Mouse (Mus musculus): ENCODE data around the gene Tex44. TPM values are rescaled to one million over a fixed set of nuclear protein-coding genes. Genes with fewer than 3 reads are reported as not detected.

Tex44 gene
- polyA plus RNA-seq (2017; shearing (Covaris generic)), result not detected

- ATAC-seq, result no peak
Measured at GRCm38 (mm10) chr1:86426128-86426527, at the start of gene Tex44, which contains the start of gene Nmur1. Gene Tex44, plus strand, starts transcription at chr1:86426329. Gene Nmur1, minus strand, starts transcription at chr1:86426228.

DNA sequence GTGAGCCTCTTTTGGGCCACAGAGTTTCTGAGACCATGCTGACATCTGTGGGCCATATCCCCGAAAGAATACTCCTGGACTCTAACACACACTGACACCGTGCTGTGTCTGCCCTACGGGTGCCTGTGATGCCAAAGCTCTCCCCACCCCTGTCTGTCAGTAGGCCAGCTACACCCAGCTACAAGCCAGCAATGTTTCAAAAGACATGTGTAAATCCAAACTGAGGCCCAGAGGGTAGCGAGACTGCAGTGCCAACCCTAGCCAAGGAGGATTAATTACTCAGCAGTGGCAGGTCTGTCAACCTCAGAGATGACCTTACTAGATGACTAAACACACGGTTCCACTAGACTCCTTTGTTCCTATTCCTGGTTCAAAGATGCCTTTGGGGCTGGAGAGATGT, 49.8 kb upstream of the Tex44 start:
- ATAC-seq, result no peak

DNA sequence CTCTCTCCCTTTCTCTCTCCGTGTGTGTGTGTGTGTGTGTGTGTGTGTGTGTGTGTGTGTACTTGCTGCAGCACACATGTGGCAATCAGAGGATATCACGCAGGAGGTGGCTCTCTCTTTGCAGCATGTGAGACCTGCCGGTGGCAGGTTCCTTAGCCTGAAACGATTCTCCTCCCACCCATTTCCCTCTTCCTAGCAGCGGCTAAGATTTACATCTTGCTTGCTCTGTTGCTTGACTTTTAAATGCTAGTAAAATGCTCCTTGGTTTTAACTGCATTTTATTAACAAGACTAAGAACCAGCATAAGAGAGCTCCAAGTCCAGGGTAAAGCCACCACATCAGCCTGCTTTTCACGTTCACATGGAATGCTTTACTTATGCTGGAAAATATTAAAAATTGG, 47.5 kb upstream of the Tex44 start:
- ATAC-seq, result no peak

DNA sequence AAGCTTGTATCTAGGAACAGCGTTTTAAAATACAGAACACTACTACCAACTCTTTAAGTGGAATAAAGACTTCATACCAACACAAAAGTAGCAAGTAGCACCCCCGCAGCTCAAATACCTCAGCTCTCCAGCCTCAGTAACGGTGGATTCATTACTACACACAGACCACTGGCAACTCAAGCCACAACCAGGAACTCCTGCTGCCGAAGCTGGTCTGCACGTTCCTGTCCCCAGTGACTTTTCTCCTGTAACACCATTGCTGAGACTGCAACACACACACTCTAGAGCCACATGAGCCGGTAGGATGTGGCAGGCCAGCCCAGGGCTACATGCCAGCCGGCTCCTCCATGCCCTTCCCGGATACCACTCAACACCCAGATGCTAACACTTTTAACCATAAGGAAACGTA, 47.0 kb upstream of the Tex44 start:
- no peak for ATAC-seq

- peak; percentile 56 for ATAC-seq
Measured at GRCm38 (mm10) chr1:86381027-86381426, 45.1 kb upstream of the Tex44 start.

DNA sequence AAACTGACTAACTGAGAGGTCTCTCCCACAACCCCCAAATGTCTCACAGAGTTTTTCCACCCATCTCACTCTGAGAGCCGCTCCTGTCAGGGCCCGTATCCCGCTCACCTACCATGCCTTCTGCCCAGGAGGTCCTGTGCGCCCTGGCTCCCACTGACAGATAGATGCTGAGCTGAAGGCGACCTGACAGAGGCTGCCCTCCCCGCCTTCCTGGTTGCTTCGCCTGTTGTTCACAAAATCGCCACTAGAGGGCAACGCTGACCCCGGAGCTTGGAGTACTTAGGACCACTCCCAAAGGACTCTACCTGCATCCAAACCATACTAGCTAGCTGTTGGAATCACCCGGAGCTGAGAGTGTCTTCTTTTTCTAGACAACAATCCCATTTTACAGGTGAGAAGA, 36.9 kb upstream of the Tex44 start:
- peak; percentile 62 for ATAC-seq

GRCm38 (mm10) chr1:86391425-86391824, 34.7 kb upstream of the Tex44 start:
- ATAC-seq, result no peak

DNA sequence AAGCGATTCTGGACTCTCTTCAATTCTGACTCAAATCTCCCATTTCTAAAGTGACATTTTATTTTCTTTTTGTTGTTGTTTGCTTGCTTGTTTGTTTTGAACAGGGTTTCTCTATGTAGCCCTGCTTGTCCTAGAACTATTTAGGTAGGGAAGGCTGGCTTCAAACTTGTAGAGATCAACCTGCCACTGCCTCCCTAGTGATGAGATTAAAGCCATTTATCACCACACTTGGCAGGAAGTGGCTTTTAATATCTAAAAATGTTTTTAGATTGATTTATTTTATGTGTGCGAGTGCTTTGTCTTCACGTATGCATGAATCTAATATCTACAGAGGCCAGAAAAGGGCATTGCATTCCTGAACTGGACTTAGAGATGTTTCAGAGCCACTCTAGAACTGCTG, 32.9 kb upstream of the Tex44 start:
- ATAC-seq, result peak; percentile 24

- ATAC-seq, result peak; percentile 90
Measured at GRCm38 (mm10) chr1:86394246-86394645, 31.9 kb upstream of the Tex44 start.

DNA sequence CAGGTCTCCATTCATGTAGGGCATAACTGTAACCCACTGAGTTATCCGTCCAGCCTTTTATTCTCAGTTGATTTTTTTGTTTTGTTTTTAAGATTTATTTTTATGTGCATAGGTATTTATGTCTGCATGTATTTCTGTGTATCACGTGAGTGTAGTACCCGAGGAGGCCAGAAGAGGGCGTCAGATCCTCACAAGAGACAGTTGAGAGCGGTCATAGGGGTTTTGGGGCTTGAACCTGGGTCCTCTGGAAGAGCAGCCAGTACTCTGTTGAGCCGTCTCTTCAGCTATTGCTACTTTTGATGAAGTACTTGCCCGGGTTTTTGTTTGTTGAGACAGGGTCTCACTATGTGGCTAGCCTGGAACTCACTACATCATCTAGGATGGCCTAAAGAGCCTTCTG, 30.2 kb upstream of the Tex44 start:
- ATAC-seq, result no peak

GRCm38 (mm10) chr1:86397621-86398020, 28.5 kb upstream of the Tex44 start:
- no peak for ATAC-seq

GRCm38 (mm10) chr1:86398222-86398621, 27.9 kb upstream of the Tex44 start:
- ATAC-seq, result no peak

DNA sequence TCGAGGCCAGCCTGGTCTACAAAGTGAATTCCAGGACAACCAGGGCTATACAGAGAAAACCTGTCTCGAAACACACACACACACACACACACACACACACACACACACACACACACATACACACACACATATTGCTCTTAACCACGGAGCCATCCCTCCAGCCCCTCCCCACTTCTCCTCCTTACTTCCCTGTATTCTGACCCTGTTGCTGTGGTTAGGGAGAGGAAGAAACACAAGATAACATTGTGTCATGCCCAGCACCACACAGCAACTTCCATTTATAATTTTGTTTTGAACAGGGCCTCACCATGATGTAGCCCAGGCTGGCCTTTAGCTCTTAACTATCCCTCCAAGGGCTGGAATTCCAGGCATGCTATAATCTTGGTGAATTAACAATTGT, 26.8 kb upstream of the Tex44 start:
- no peak for ATAC-seq

- ATAC-seq, result no peak
Measured at GRCm38 (mm10) chr1:86400096-86400754, 25.9 kb upstream of the Tex44 start.

- ATAC-seq, result no peak
Measured at GRCm38 (mm10) chr1:86404834-86405233, 21.3 kb upstream of the Tex44 start.

GRCm38 (mm10) chr1:86406313-86406712, 19.8 kb upstream of the Tex44 start:
- peak; percentile 30 for ATAC-seq

- ATAC-seq, result peak; percentile 81
Measured at GRCm38 (mm10) chr1:86406914-86407313, 19.2 kb upstream of the Tex44 start.

DNA sequence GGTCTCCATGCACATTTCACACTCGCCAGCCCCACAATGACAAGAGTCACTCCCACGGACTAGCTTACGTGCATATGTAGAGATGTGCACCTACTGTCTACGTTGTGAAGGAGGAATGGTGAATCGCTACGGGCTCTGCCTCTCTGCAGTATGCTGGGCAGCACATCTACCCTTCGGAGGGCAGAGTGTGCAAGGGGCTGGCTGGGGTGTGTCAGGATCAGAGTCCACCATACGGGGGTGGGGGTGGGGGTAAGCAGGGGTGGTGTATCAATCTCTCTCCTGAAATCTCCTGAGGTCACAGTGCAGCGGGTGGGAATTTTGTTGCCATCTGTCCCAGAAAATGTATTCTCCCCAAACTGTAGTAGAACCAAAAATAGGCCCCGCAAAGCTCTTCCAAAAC, 17.6 kb upstream of the Tex44 start:
- no peak for ATAC-seq

- ATAC-seq, result no peak
Measured at GRCm38 (mm10) chr1:86409476-86409875, 16.7 kb upstream of the Tex44 start.

- no peak for ATAC-seq
Measured at GRCm38 (mm10) chr1:86414715-86415114, 11.4 kb upstream of the Tex44 start.

GRCm38 (mm10) chr1:86415144-86415543, 11.0 kb upstream of the Tex44 start:
- peak; percentile 78 for ATAC-seq

DNA sequence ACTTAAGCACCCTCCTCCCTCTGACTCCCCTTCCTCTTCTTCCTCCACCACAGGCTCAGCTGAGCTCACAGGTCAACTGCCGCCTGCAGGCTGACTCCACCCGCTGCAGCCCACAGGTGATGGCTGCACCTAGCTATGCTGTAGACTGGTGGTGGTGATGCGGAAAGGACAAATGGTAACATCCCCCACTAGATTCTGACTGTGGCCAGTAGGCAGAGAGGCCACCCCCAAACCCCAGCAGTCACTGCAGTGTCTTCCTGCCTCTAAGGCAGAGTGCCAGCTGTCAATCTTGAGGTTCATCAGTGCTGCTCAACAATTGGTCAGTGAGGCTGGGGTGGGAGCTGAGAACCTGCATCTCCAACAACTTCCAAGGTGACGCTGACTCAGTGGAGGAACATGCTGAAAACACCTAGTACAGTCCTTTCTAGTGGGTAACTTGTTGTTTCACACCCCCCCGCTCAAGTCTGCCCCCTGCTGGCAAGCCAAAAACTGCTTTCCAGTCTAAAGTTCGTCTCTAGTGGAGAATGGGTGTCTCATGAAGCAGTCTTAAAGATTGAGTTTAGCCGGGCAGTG, 10.4 kb upstream of the Tex44 start:
- peak; percentile 68 for ATAC-seq

DNA sequence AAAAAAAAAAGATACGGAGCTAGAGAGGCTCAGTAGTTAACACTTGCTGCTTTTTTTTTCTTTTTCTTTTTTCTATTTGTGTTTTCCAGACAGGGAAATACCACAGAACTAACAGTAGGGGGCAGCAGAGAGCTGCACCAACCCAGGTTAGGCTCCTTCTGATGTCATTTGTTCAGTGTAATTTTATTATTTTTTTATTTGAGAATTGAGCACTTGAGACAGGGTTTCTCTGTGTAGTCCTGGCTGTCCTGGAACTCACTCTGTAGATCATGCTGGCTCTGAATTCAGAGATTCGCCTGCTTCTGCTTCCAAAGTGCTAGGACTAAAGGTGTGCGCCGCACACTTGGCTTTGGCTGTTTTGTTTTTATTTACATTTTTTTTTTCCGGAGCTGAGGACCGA, 9.8 kb upstream of the Tex44 start:
- no peak for ATAC-seq

GRCm38 (mm10) chr1:86421007-86421406, 5.1 kb upstream of the Tex44 start:
- no peak for ATAC-seq

GRCm38 (mm10) chr1:86423879-86424278, 2.2 kb upstream of the Tex44 start:
- no peak for ATAC-seq

All from inflammation-experienced regulatory T-cells, adult 6 months (primary cell).